Mouse (Mus musculus) midbrain, embryonic 12.5 days (tissue): ENCODE measurements around the gene Uqcc2. TPM values are rescaled to one million over a fixed set of nuclear protein-coding genes. Genes with fewer than 3 reads are reported as not detected.

Experiments used
- ATAC-seq: fragments of 200-750 bp; cut with Nextera tagmentation; 2 replicates; pipeline ENCODE4 v1.8.0; 2017; ENCODE audit warnings: low read depth, moderate TSS enrichment, moderate library complexity; ENCODE audit not compliant: low FRiP score
- H3K27ac ChIP-seq: fragments of 300-500 bp; sonication (generic); replicated peaks from 2 replicates; pipeline ENCODE4 v1.5.1; 2016; ENCODE audit warnings: mild to moderate bottlenecking
- H3K27me3 ChIP-seq: fragments of 300-500 bp; sonication (generic); 2 replicates; pipeline ENCODE4 v1.6.1; 2016; ENCODE audit warnings: mild to moderate bottlenecking
- H3K36me3 ChIP-seq: fragments of 300-500 bp; sonication (generic); 2 replicates; pipeline ENCODE4 v1.6.1; 2016
- H3K4me1 ChIP-seq: fragments of 300-500 bp; sonication (generic); 2 replicates; pipeline ENCODE4 v1.6.1; 2016
- H3K4me2 ChIP-seq: fragments of 300-500 bp; sonication (generic); replicated peaks from 2 replicates; pipeline ENCODE4 v1.6.1; 2016; ENCODE audit warnings: mild to moderate bottlenecking, moderate library complexity
- H3K4me3 ChIP-seq: fragments of 300-500 bp; sonication (generic); 2 replicates; pipeline ENCODE4 v1.5.1; 2016; ENCODE audit warnings: mild to moderate bottlenecking
- H3K9ac ChIP-seq: fragments of 300-500 bp; sonication (generic); replicated peaks from 2 replicates; pipeline ENCODE4 v1.6.1; 2016; ENCODE audit warnings: mild to moderate bottlenecking, moderate library complexity
- H3K9me3 ChIP-seq: fragments of 300-500 bp; sonication (generic); 2 replicates; pipeline ENCODE4 v1.6.1; 2016; ENCODE audit warnings: mild to moderate bottlenecking
- WGBS: fragments of 180-500 bp; shearing (Covaris S2); methylation state at CpG from one replicate; pipeline ENCODE4 v1.1.7; 2016; 5-methylcytosine and 5-hydroxymethylcytosine counted together
- polyA plus RNA-seq: library from polyadenylated mRNA; unstranded; fragments of >200 nt; fragmentation: Nextera tagmentation; extraction: Ambion mirVana; gene quantifications from 2 replicates; pipeline ENCODE4 v1.2.1, GENCODE M21; 2016

The Uqcc2 gene
- polyA plus RNA-seq, 1 experiment from 2014 or later: 331 TPM

- Histone ChIP-seq H3K4me3 (no peak overlapping the region), H3K4me2 (no peak overlapping the region), H3K27me3 (0 out of 2 replicates have a peak, but pooled peaks cover 4% of the 10 kb centered on the region), H3K4me1 (peaks cover 12% of the 10 kb centered on the region; the same call in 1 of the 2 replicates), H3K9me3 (no peaks in the 10 kb centered on the region), H3K9ac (no peak overlapping the region), H3K36me3 (no peaks in the 10 kb centered on the region), H3K27ac (no peak overlapping the region)
- no peak for ATAC-seq
- WGBS: 75% methylated on average over 9 of the region's 9 CpGs
Observed at GRCm38 (mm10) chr17:27153773-27154193, 20.1 kb upstream of the Uqcc2 start.

DNA sequence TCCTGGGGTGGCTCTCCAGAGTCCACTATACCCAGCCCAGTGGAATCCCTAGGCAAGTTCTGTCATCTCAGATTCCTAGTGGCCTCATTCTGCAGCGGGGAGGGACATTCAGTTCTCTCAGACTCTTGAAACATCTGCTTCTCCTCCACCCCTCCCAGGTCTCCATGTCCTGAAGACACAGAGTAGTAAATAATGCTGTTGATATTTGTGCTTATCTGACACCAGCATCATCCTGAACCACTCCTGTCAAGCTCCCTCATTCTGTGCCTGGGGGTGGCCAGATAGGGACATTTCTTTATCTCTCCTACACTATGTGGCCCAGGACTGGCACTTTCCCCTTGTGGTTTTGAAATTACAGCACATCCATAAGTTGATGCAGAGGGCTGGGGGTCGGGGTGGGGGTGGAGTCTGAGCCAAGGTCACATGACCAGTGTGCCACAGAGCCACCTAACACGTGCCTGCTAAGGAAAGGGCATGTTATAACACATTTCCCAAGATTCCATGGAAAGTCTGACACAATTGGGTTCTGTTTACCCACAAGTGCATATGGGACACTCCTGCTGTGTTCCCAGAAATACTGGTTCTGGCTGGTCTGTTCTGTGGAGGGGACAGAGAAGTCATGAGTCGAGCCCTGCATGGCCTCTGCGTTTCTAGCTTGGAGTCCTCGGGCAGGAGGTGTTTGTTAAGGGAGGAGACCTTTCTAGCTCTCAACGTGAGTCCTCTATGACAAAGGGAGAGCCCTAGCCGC is 19.4 kb upstream of the Uqcc2 start:
- Histone ChIP-seq H3K4me2 (no peak overlapping the region), H3K9me3 (no peaks in the 10 kb centered on the region), H3K36me3 (no peaks in the 10 kb centered on the region), H3K27ac (no peak overlapping the region), H3K9ac (no peak overlapping the region), H3K4me3 (no peak overlapping the region), H3K4me1 (peaks cover 17% of the 10 kb centered on the region; the same call in 1 of the 2 replicates), H3K27me3 (0 out of 2 replicates have a peak, but pooled peaks cover 4% of the 10 kb centered on the region)
- ATAC-seq: no peak
- WGBS: 67% methylated on average over 8 of the region's 8 CpGs

GRCm38 (mm10) chr17:27151411-27151810 is 17.7 kb upstream of the Uqcc2 start:
- no peaks in the 10 kb centered on the region for H3K36me3 ChIP-seq
- WGBS: 68% methylated on average over 8 of the region's 8 CpGs
- H3K4me2 ChIP-seq: no peak overlapping the region
- no peak for ATAC-seq
- 0 out of 2 replicates have a peak, but pooled peaks cover 4% of the 10 kb centered on the region for H3K27me3 ChIP-seq
- H3K9me3 ChIP-seq: no peaks in the 10 kb centered on the region
- H3K9ac ChIP-seq: no peak overlapping the region
- H3K4me3 ChIP-seq: no peak overlapping the region
- peaks cover 22% of the 10 kb centered on the region; the same call in 1 of the 2 replicates for H3K4me1 ChIP-seq
- H3K27ac ChIP-seq: no peak overlapping the region

GRCm38 (mm10) chr17:27150871-27151270 is 17.2 kb upstream of the Uqcc2 start:
- ATAC-seq: no peak
- no peak overlapping the region for H3K9ac ChIP-seq
- H3K27ac ChIP-seq: no peak overlapping the region
- 0 out of 2 replicates have a peak, but pooled peaks cover 4% of the 10 kb centered on the region for H3K27me3 ChIP-seq
- WGBS: 88% methylated on average over 7 of the region's 7 CpGs
- no peak overlapping the region for H3K4me2 ChIP-seq
- no peaks in the 10 kb centered on the region for H3K36me3 ChIP-seq
- H3K4me1 ChIP-seq: peaks cover 27% of the 10 kb centered on the region; the same call in 1 of the 2 replicates
- no peaks in the 10 kb centered on the region for H3K9me3 ChIP-seq
- no peak overlapping the region for H3K4me3 ChIP-seq

DNA sequence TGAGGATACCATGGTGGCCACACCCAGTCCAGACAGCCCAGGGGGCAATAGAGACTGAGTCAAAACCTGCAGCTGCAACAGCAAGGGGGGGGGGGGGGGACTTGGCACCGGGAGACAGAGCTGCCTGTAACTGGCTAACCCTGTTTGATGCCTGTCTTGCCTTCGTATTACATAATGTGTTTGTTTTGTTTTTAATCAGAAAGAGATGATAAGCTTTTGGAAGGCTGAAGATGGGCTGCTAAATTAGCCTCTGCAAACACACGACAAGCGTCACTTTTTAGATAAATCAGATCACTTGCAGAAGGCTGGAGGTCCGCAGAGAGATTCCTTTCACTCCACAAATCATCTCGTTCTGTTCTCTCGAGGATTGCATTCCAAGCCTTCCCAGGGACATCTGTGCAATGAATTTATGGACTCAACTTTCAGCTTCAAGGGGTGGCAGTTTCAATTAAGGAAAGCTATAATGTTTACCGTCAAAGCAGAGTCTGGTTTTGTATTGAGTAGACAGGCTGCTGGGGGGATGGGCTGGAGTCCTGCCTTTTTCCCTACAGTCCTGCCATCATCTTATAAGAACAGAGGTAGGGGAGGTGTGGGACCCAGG is 12.7 kb upstream of the Uqcc2 start:
- H3K4me1 ChIP-seq: peaks cover 30% of the 10 kb centered on the region
- H3K4me2 ChIP-seq: no peak overlapping the region
- H3K9ac ChIP-seq: no peak overlapping the region
- 40% methylated on average over 8 of the region's 8 CpGs for WGBS
- H3K36me3 ChIP-seq: no peaks in the 10 kb centered on the region
- no peaks in the 10 kb centered on the region for H3K9me3 ChIP-seq
- no peak for ATAC-seq
- no peaks in the 10 kb centered on the region; the same call in 1 of the 2 replicates for H3K27me3 ChIP-seq
- H3K27ac ChIP-seq: no peak overlapping the region
- H3K4me3 ChIP-seq: no peak overlapping the region

- WGBS: 76% methylated on average over 4 of the region's 4 CpGs
- ATAC-seq: no peak
- Histone ChIP-seq H3K4me2 (no peak overlapping the region), H3K4me1 (peaks cover 43% of the 10 kb centered on the region), H3K27me3 (no peaks in the 10 kb centered on the region; the same call in 1 of the 2 replicates), H3K4me3 (no peak overlapping the region), H3K9me3 (no peaks in the 10 kb centered on the region), H3K9ac (no peak overlapping the region), H3K36me3 (no peaks in the 10 kb centered on the region), H3K27ac (no peak overlapping the region)
Observed at GRCm38 (mm10) chr17:27144152-27144551, 10.4 kb upstream of the Uqcc2 start.

- Histone ChIP-seq H3K36me3 (no peaks in the 10 kb centered on the region), H3K27ac (no peak overlapping the region), H3K4me1 (peaks cover 45% of the 10 kb centered on the region), H3K4me3 (no peak overlapping the region), H3K27me3 (no peaks in the 10 kb centered on the region; the same call in 1 of the 2 replicates), H3K9me3 (no peaks in the 10 kb centered on the region), H3K4me2 (no peak overlapping the region), H3K9ac (no peak overlapping the region)
- WGBS: 62% methylated on average over 10 of the region's 10 CpGs
- ATAC-seq: no peak
Observed at GRCm38 (mm10) chr17:27141971-27142450, 8.3 kb upstream of the Uqcc2 start.

- 54% methylated on average over 9 of the region's 9 CpGs for WGBS
- Histone ChIP-seq H3K27ac (peak overlapping the region; percentile 63; the same call in 1 of the 2 replicates), H3K36me3 (no peaks in the 10 kb centered on the region), H3K4me1 (peaks cover 35% of the 10 kb centered on the region), H3K4me3 (no peak overlapping the region), H3K4me2 (no peak overlapping the region), H3K9ac (0 out of 2 replicates have a peak overlapping the region, but pooled peaks have one; percentile 15), H3K27me3 (peaks cover 6% of the 10 kb centered on the region; the same call in 1 of the 2 replicates), H3K9me3 (no peaks in the 10 kb centered on the region)
- ATAC-seq: no peak
Observed at GRCm38 (mm10) chr17:27140262-27140661, 6.5 kb upstream of the Uqcc2 start.

DNA sequence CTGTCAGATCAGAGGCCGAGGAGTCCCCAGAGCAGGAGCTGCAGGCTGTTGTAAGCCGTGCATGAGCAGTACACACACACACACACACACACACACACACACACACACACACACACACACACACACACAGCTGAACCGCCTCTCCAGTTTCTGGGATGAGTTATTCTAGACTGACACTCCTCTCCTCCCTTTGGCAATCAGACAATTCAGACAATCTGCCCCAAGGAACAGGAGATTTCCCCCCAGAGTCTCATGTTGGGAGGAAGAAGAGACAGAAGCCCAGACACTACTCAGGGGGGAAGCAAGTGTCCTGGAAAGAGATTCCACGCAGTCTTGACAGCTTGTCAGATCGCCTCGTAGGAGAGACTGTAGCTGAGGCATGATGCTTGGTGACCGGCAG is 5.6 kb upstream of the Uqcc2 start:
- H3K36me3 ChIP-seq: no peaks in the 10 kb centered on the region
- H3K27me3 ChIP-seq: peaks cover 10% of the 10 kb centered on the region
- no peak overlapping the region for H3K9ac ChIP-seq
- no peaks in the 10 kb centered on the region for H3K9me3 ChIP-seq
- ATAC-seq: no peak
- H3K4me2 ChIP-seq: no peak overlapping the region
- H3K27ac ChIP-seq: peak overlapping the region; percentile 63; the same call in 1 of the 2 replicates
- H3K4me1 ChIP-seq: peaks cover 35% of the 10 kb centered on the region
- H3K4me3 ChIP-seq: no peak overlapping the region
- 56% methylated on average over 7 of the region's 7 CpGs for WGBS

GRCm38 (mm10) chr17:27138396-27138795 is 4.7 kb upstream of the Uqcc2 start:
- Histone ChIP-seq H3K9me3 (no peaks in the 10 kb centered on the region), H3K36me3 (no peaks in the 10 kb centered on the region), H3K4me2 (no peak overlapping the region), H3K4me3 (no peak overlapping the region), H3K4me1 (peaks cover 41% of the 10 kb centered on the region), H3K27ac (no peak overlapping the region), H3K27me3 (peaks cover 10% of the 10 kb centered on the region), H3K9ac (no peak overlapping the region)
- no peak for ATAC-seq
- 71% methylated on average over 9 of the region's 9 CpGs for WGBS

DNA sequence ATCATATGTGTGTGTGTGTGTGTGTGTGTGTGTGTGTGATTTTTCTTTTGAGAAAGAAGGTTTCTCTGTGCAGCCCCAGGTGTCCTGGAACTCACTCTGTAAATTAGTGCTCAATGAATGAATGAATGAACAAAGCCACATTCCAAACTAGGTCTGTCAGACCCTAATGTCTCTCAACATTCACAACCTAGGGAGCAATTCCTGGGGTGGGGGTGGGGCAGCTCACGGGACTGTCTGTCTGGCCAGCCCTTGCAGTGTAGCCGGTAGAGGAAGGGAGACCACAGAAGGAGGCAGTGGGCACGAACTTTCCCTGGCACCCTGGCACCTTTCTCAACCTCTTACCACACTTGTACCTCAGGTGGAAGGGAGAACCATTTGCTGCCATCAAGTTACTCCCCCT is 999 bp upstream of the Uqcc2 start:
- peaks cover 17% of the 10 kb centered on the region for H3K27me3 ChIP-seq
- WGBS: 42% methylated on average over 3 of the region's 3 CpGs
- no peak overlapping the region for H3K27ac ChIP-seq
- H3K4me3 ChIP-seq: no peak overlapping the region
- H3K9ac ChIP-seq: no peak overlapping the region
- H3K4me1 ChIP-seq: peaks cover 57% of the 10 kb centered on the region
- H3K36me3 ChIP-seq: no peaks in the 10 kb centered on the region
- no peak overlapping the region for H3K4me2 ChIP-seq
- no peaks in the 10 kb centered on the region for H3K9me3 ChIP-seq
- ATAC-seq: no peak

GRCm38 (mm10) chr17:27134187-27134586 is 471 bp upstream of the Uqcc2 start:
- Histone ChIP-seq H3K4me2 (peak overlapping the region; percentile 54), H3K27me3 (peaks cover 17% of the 10 kb centered on the region), H3K27ac (peak overlapping the region; percentile 76), H3K4me3 (peak overlapping the region; percentile 74), H3K9ac (peak overlapping the region; percentile 78; the same call in 1 of the 2 replicates), H3K4me1 (peaks cover 55% of the 10 kb centered on the region), H3K9me3 (no peaks in the 10 kb centered on the region), H3K36me3 (0 out of 2 replicates have a peak, but pooled peaks cover 5% of the 10 kb centered on the region)
- ATAC-seq: peak; percentile 39
- WGBS: 52% methylated on average over 5 of the region's 9 CpGs
